Mouse (Mus musculus): Measurements from ENCODE around the gene Tbc1d2b. TPM values are rescaled to one million over a fixed set of nuclear protein-coding genes. Genes with fewer than 3 reads are reported as not detected.

Gene Tbc1d2b
- polyA plus RNA-seq, 2 experiments from 2014 or later: 10.2 to 11.4 TPM

GRCm38 (mm10) chr9:90165590-90165989 lies 105.0 kb downstream of the Tbc1d2b start:
- ATAC-seq: no peak

DNA sequence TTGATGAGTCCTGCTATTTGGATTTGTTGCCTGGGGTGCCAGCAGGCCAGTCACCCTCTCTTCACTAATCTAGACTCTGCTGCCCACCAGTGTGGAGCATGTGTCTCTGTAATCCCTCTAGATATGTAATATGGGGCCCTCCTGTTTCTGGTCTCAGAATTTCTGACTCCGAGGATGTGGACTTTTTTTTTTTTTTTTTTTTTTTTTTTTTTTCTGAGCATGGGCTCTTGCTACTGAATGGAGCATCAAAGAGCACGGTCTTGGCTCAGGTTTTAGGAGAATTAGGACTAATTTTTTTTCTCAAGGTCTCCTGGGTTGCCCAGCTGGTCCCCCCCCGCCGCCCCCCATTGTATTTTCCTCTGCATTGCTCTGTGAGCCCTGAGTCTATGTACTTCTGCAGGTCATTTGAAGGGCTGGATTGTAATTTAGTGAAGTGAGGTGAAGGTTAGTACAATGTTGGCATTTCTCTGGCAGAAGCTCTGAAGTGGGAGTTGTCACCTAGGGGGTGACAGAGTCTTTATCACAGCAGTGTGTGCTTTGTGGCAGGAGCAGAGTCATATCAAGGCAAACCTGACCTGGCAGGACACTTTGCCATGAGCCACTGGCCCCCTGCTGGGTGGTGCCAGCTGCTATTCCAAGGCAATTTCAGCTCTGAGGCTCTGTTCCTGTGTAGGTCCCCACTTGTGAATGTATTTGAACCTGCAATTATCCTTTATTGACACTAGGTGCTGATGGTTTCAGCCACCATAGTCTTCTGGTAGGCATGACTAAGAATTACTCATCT lies 105.7 kb downstream of the Tbc1d2b start:
- ATAC-seq: no peak

GRCm38 (mm10) chr9:90163749-90164095 lies 106.9 kb downstream of the Tbc1d2b start:
- ATAC-seq: no peak

- no peak for ATAC-seq
Measured at GRCm38 (mm10) chr9:90162926-90163748, 107.5 kb downstream of the Tbc1d2b start, which contains the start of gene Adamts7. Gene Adamts7, plus strand, starts transcription at chr9:90163069.

- no peak for ATAC-seq
Measured at GRCm38 (mm10) chr9:90162243-90162925, 108.2 kb downstream of the Tbc1d2b start.

Other genes with a start within 250 kb of the Tbc1d2b start
- gene Ctsh, start 216.7 kb downstream of the Tbc1d2b start, polyA plus RNA-seq (2017; shearing (Covaris generic)): 1 to 10 TPM; 2.0 to 6.7 TPM
- 100 to 1,000 TPM; 299 to 332 TPM for gene Morf4l1, start 156.0 kb downstream of the Tbc1d2b start, polyA plus RNA-seq (2017; shearing (Covaris generic))
- not detected for gene Adamts7, start 107.7 kb downstream of the Tbc1d2b start, polyA plus RNA-seq (2017; shearing (Covaris generic))